Mouse (Mus musculus): ENCODE measurements at regions not wholly inside any gene's neighbourhood (a gene's known extent, or its start where the extent isn't known, plus 50 kb on each side); places are given as distances from the start of the nearest gene placed in this dataset.

GRCm38 (mm10) chr6:67138302-67139011 lies 99.5 kb upstream of the Serbp1 start:
- TF ChIP-seq CTCF (IDR thresholded peaks at IDR 0.05; ENCODE audit: low read depth, low read length), result no peak
- TF ChIP-seq POLR2A (IDR thresholded peaks at IDR 0.05; ENCODE audit: insufficient read depth, low read length), result no peak
- TF ChIP-seq EP300 (IDR thresholded peaks at IDR 0.05; ENCODE audit: insufficient read depth, low read depth, low read length), result no peak

Measured in ES-Bruce4 (cell line).